Mouse (Mus musculus): Measurements from ENCODE around the gene Cdkl3.
"Not testable (repeated sequence)": the region's sequence is repeated elsewhere in the genome, so short reads cannot be mapped to it uniquely, and the experiment has no call there.

The Cdkl3 gene

DNA sequence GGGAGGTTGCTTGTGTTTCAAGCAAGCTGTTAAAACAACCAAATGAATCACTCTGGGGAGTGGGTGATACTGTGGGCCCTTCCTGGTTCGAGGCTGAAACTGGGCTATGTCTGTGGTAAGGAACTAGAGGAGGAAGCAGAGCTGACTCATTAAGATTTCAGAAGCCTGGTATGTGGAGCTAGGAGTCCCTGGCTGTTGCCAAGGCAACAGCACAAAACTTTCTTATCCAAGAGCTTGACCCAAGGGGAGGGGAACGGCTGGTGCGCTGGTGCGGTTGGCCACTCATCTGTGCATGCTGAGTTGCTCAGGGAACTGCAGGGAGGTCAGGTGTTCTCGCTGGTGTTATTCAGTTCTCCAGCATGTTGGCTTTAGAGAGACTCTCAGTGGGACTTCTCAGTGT is 76.0 kb downstream of the Cdkl3 start:
- peak; percentile 17 to 30 for DNase-seq

DNA sequence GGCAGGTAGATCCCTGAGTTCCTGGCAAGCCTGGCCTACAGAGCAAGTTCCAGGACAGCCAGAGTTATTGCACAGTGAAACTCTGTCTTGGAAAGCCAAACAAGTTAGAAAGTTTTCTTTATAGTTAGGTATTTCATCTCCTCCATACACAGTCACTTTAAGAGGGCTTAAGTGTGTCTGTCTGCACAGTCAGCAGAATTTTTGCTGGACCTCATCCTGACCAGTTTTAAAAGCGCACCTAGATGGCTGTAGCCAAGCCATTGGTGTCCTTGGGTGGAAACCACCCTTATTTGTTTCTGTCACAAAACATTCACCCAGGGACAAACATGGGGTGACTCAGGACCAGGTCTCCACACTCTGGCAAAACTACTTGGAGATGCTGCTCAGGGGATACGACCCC is 76.6 kb downstream of the Cdkl3 start:
- no peak for DNase-seq

DNA sequence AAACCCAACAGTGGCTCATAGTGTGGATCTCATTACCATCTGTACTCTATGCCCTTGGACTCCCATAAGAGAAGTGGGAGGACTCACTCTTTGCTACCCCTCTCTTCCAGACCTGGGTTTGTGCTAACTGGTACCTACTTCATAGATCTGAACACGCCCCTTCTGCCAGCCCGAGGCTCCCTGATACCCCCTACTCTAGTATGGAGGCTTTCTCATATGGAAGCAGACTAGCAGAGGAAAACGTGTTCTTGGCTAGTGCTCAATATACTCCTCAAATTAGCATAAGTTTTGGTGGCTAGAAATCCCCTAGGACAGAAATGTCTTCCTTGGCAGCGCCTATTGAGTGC is 81.8 kb downstream of the Cdkl3 start:
- DNase-seq: no peak

DNA sequence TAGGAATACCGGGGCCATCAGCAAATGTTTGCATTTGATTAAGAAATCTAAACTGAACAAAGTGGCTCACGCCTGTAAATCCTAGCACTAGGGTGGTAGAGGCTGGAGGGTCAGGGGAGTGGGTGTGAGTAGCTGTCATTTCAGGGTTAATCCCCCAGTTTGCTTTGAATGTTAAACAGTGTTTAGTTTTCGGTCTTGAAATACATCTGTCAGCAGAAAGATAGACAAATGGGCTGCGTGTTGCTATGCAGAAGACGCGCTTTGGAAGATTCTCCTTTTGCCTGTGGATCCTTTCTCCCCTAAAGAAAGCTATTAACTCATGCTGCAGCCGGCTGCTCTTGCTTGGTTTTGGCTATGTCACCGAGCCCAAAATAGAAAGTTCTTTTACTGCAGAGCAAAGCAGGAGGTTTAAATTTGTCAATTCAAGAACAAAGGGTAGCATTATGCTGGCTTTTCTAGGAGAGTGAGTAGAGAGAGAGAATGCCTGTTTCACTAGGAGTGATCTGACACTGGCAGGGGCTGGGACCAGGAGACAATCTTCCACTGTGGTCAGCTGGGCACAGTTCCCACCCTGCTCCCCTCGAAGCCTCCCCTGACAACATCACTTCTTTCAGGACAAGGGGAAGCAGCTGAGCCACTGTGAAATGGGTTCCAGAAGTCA is 82.3 kb downstream of the Cdkl3 start:
- DNase-seq: no peak

DNA sequence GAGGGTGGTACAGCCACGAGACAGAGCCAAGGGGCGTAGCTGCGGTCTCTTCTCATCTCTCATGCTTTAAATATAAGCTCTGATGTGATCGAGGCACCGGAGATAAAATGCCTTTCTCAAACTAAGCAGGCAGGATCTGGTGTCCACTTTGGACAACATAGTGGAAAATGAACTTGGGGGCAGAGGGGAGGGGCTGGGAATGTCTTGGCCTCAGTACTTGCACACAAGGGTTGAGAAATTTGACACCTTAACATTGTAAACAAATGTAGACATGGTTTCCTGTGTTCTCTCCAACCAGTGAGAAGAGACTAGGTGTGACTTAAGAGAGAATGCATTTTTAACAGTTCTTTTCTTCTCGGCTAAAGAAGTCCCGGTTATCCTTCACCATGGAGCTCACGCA is 85.3 kb downstream of the Cdkl3 start:
- no peak for DNase-seq

DNA sequence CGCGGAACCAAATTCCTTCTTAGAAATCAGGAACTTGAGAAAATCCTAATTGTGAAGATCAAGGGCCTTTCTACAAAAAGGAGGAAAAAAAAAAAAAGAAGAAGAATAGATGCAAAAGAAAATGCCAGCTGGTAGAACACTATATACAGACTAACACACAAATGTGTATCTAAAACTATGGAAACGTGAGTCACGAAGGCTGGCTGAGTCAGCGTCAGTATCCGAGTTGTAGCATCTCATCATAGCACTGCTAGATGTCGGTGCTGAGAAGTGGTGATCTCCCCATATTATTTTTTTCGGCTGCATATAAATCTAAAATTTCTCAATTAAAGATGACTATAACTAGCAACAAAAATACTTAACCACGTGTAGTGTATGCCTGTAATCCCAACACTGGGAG is 87.2 kb downstream of the Cdkl3 start:
- no peak for DNase-seq

DNA sequence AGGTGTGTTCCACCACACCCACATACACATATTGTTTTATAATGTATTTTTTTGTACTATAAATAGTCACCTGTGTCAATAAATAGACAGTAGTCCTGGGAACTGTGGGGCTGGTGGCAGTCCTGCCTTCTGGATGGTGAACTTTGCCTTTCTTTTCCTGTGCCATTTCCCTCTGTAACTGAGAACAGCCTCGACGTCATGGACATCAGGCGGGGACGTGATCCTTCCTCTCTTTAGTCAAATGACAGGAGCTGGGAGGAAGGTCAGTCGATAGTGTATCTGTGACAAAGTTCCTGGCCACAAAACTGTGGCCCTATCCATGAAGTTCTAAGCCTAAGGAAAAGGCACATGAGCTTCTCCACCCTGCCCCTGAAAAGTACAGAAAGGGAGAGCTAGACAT is 90.5 kb downstream of the Cdkl3 start:
- DNase-seq: no peak

DNA sequence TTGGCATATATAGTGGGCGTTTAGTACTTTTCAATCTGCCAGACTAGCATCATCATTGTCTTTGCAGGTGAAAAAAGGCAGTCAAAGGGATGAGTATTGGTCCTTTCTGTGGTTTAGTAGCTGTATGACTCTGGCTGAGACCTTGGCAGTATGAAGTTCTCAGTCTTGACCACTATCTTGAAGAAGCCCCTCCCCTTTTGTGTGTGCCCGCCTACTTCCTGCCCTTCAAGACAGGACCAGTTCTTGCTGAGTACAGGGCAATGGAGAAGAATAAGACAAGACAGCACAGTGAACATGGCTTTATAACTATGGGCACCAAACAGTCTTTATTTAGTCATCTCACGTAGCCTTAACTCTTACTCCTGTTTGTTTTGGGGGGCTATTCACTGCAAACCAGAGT is 93.0 kb downstream of the Cdkl3 start:
- DNase-seq: no peak

DNA sequence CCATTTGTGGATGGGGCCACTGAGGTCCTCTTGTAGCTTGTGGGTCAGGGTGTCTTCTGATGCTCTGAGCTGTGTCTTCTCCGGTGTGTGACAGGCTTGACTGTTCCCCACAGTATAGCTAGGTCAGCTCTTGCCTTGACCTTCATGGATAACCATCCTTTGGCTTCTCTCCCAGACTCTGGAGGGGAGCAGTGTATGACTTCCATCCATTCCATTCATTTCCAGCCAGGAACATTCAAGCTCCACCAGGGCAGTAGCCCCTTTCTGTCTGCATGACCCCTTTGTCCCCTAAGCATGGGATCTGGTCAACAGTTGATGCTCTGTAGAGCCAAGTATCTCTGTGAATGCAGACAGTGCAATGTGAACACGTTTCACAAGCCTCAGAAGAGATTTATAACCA is 93.6 kb downstream of the Cdkl3 start:
- DNase-seq: no peak

DNA sequence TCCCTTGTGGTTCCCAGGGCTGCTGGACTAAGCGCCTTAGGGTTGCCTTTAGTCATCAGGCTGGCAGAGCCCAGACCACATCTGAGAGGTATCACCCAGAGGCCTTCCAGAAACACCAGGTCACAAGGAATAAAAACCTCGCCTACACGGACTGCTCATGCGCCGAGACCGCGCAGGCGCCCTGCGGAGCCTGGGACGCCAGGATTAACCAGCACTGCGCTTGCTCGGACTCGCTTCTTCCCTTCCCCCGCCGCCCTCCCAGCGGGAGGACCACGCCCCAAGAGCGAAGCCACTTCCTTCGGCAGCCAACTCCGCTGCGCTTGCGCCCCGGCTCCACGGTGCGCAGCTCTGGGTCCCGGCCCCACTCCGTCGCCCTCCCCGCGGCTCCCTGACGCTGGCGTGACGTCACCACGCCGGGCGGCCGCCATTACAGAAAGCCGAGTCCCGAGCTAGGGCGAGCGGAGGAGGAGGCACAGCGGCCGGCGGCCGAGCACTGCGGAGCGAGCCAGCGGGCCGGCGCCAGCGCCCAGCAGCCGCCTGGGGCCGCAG is 94.5 kb downstream of the Cdkl3 start, which contains the start of gene Ppp2ca:
TSS of gene Ppp2ca (plus strand) at position 284 of the 549 bp plus-strand sequence.
- DNase-seq: peak; percentile 98

DNA sequence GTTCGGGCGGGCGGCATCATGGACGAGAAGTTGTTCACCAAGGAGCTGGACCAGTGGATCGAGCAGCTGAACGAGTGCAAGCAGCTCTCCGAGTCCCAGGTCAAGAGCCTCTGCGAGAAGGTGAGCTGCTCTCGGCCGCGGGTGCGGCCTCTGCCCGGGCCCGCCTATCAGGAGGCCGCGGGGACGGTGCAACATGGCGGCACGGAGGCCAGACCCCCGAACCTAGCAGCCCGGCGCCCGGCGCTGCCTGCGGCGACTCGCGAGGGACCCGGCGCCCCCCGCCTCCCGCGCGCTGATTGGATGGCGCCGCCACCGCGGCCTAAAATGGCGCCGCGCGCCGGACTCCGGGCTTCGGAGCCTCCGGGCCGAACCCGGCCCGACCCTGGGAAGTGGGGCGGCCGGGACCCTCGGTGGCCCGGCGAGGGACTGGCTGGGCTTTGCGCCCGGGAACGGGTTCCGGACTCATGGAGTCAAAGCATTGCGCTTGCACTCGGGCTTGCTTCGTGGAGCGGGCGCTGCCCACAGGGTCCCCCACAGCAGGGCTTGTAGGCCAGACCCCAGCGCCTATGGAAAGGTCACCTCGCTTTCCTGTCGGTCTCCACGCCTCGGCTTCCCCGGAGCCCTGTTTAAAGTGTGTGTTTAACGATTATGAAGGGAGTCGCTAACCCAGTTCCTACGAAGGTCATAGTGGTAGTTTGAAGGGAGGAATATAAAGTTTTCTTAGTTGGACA is 95.2 kb downstream of the Cdkl3 start:
- peak; percentile 72 to 74 for DNase-seq

DNA sequence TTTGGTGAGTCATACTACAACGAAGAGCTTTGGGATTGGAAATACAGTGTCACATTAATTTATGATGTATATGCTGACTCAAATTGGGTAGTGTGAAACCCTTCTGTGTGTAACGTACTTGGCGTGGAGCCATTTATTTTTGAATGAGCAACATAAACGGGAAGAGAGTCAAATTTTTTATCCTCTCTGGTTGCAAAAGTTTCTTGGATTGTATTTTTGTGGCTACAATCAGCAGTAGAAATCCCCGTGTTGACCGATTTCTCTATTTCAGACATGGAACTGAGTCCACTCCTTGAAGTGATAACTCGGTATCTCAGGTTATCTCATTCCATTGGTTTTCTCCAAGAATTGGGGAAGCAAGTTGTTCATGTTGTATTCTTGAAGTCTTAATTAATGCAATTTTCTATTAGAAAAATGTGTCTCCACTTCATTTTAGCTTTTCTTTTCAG is 95.8 kb downstream of the Cdkl3 start:
- DNase-seq: no peak

DNA sequence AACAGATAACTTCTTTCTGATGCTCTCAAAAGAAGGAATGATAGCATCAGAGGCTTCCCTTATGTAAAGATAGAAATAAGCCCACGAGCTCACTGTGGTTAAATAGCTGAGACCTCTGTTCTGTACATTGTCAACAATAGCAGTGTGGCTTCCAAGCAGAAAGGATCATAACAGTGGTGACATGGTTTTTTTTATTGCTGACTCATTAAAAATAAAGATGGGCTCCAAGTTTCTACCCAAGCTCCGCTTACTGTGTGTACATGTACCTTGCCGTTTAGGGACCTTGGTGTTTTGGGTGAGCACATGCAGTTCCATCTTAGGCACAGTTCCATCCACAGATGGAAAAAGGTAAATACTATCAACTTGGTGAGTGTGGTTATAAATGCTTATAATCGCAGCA is 99.0 kb downstream of the Cdkl3 start:
- DNase-seq: no peak

DNA sequence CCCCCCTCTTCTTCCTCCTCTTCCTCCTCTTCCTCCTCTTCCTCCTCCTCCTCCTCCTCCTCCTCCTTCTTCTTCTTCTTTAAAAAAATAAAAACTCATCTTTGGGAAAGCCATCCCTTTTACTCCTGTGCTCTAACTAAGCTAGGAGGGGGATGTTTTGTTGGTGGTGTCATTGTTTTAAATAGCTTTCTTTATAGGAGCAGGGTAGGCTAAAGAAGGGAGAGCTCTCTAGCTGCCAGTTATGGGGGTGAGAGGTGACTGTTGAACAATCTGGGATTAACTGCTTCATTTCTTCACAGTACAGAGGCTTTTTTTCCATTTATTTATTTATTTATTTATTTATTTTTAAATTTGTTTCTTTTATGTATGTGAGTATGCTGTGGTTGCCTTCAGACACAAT is 101.5 kb downstream of the Cdkl3 start:
- DNase-seq: no peak

DNA sequence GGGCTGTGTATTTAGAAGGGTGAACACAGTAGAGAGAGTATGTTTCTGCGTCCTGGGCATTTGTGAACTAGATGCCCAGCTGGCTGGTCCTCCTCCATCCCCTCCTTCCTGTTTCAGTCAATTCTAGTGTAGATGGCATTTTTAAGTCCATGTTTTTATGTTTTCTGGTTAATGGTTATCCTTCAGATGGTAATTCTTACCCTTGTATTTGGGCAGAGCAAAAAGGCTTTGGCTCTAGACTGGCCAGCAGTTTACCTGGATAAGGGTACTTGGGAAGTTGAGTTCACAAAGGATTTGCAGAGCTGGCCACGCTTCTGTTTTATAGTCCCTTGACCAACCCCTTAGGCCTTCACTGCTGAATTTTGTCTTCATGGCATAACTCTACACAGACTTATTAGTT is 102.0 kb downstream of the Cdkl3 start:
- DNase-seq: no peak

DNA sequence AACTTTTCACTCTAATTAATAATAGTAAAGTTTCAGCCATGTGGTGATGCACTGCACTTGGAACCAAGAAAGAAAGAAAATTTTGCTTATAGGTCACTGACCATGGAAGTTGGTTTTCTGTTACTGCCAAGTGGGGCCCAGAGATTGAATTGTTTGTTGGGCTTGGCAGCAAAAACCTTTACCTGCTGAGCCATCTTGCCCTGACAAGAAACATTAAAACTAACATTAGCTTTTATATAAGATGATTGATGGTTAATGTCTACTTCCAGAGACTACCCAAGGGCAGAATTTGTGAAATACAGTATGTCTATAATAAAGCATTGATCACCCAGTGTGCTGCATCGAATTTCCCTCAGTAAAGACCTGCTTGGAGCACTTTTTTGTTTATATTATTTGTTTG is 102.4 kb downstream of the Cdkl3 start:
- DNase-seq: no peak

DNA sequence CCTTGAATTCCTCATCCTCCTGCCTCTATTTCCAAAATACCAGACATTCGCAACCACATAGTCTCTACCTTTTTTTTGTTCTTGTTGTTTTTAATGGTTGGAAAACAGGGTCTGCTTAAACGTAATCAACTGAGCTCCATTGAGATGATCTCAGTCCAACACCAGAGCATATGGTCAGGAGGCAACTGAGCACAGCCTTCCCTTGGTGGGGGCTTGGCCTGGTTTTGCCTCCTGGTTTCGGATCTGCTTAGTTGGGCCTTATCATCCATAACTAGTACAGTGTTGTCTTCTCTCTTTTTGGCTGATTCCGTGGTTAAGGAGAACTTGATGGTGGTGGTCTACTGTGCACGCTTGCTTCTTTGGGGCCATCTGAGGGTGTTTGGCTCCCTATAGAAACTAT is 104.8 kb downstream of the Cdkl3 start:
- no peak for DNase-seq

DNA sequence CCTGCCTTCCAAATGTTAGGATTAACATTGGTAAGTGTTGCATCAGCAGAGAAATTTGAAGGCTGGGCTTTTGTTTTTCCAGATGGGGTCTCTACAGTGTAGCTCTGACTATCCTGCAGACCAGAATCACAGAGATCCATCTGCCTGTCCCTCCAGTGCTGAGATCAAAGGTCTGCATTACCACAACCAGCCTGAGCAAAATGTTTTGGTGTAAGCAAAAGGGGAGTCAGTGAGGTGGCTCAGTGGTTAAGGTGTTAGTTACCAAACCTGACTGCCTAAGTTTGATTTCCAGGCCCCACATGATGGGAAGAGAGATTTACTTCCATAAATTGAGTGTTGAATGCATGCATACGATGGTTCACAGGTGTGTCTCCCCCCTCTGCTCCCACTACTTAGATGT is 105.4 kb downstream of the Cdkl3 start:
- DNase-seq: no peak

DNA sequence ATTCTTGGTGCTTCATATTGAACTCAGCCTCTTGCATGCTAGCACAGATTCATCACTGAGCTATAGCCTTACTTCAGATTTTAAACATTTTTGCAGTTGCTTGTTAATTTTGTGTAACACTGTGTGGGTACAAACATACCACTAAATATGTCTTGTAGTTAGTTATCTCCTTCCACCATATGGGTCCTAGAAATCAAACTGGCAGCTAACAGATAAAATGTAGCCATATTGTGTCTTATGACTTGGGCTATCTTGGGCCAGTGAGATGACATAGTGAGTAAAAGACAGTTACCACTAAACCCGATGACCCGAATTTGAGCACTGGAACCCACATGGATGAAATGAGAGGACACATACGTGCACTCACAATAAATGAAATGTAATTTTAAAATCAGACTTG is 111.5 kb downstream of the Cdkl3 start:
- no peak for DNase-seq

DNA sequence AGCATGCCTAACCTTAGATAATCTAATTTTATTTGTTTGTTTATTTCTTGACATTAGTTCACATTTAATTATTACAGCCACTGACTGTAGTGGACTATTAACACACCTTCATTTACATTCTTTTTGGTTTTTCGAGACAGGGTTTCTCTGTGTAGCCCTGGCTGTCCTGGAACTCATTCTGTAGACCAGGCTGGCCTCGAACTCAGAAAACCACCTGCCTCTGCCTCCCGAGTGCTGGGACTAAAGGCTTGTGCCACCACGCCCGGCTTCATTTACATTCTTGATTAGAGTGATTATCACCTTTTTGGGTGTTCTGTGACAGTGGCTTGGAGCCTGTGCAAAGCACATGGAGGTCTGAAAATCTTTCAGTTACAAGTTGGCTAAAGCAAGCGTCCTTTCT is 112.1 kb downstream of the Cdkl3 start:
- DNase-seq: not testable (repeated sequence)

DNA sequence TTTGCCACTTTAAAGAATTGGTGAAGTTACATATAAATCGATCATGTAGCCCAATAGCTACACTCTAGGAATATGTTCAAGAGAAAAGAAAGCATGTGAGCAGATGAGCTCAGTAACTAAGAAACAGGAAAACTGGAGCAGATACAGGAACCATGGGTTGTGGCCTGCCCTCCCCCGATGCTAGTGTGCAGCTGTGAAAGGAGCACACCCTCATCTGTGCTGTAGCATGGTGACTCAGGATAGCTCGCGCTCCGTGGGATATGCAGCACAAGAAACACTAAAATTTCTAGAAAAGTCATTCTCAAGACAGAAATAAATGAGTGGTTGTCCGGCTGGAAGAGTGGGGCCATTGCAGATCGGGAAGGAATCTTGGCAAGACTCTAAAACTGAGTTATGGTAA is 113.1 kb downstream of the Cdkl3 start:
- DNase-seq: no peak

DNA sequence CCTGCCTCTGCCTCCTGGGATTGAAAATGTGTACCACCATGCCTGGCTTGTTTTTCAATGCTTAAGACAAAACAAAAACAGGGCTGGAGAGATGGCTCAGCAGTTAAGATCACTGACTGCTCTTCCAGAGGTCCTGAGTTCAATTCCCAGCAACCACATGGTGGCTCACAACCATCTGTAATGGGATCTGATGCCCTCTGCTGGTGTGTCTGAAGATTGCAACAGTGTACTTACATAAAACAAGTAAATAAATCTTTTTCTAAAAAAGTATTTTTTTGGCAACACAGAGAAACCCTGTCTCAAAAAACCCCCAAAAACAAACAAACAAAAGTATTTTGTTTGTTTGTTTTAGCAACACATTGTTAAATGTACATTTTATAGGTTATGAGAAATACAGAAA is 116.4 kb downstream of the Cdkl3 start:
- DNase-seq: not testable (repeated sequence)

DNA sequence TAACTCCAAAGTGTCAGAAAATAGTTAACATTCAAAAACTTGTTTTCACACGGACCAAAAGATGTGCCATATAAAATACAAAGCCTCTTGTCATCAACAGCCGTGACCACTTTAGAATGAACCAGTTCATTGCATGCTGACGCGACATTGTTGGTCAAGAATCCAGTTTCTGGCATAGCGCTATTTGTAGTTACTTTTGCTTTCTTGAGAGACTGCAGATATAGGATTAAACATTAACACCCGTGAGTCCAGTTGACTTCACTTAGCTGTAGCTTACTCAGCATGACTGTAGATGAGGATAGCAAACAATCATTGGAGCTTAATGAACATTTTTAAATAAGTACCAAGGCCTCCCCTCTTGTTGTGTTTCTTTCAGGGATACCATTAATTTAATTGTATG is 118.0 kb downstream of the Cdkl3 start:
- no peak for DNase-seq

DNA sequence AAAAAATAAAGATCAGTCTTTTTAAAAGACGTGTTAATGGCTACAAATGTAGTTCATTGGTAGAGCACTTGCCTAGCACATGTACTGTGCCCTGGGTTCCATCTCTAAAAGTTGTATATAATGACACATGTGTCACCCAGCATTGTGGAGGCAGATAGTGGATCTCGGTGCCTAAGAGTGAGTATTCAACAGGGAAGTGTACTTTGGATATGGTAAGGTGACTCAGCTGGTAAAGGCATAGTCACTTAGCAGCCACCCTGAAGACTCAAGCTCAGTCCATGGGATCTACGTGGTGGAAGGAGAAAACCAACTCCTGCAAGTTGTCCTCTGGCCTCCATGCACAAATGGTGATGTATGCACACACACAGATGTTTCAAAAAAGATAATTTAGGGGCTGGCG is 120.4 kb downstream of the Cdkl3 start:
- no peak for DNase-seq

DNA sequence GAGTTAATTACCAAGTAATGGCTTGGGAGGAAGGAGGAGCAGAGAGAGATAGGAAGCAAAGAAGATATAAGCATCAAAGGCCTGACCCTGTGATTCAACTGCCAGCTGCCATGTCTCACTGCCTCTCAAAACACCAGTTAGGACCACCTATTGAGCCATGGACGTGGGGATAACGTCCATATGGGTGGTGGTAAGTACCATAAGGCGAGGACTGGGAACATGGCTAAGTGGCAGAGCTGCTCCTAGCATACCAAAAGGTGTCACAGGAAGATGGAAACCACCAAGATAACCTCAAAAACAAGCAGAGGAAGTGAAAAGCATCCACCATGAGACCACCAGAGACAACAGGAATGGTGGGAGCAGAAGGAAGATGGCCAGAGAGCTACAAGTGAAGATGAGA is 123.1 kb downstream of the Cdkl3 start:
- no peak for DNase-seq
